Comparison of ENCODE assay signal across 24 mouse cellular contexts in the genomic region with DNA sequence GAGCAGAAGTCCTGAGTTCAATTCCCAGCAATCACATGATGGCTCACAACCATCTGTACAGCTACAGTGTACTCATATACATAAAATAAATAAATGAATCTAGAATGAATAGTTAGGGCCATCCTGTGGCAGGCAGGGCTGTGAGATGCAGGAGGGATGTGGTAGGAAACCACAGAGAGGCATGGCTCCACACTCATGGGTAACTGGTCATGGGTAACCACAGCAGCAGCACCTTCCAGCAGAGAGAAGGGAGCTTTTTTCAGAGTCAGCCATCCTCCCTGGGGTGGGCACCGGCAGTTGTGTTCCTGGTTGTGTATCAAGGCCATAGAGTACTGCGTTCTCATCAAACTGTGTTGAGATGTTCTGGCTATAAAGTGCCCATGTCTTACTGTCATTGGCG. TPM values are rescaled to one million over a fixed set of nuclear protein-coding genes. Genes with fewer than 3 reads are reported as not detected.
DNase-seq lines count a peak whose midpoint lies in the region; ATAC-seq and TF ChIP-seq lines count a peak whose summit lies in the region.
"Had no signal": no experiment of that assay in that cellular context is flagged by ENCODE, and none has a peak within 500 bp of the region (broad histone marks: within the 10 kb centered on the region; RNA-seq: fewer than 3 reads in every experiment).

No protein-coding gene starts in this region.

- H3K4me2 ChIP-seq in midbrain, postnatal 0 days (ENCODE audit: low read depth, low read length, poor library complexity, severe bottlenecking): no peak overlapping the region
- no peak overlapping the region for H3K4me2 ChIP-seq in stomach, postnatal 0 days (replicated peaks; ENCODE audit: low read depth)
- H3K4me2 ChIP-seq: forebrain, embryonic 15.5 days; heart, embryonic 13.5 days; kidney, embryonic 15.5 days; liver, embryonic 12.5 days; lung, embryonic 14.5 days; midbrain, embryonic 15.5 days; neural tube, embryonic 13.5 days had no signal

- TF ChIP-seq CTCF in midbrain, postnatal 0 days (IDR thresholded peaks at IDR 0.05): no peak
- no peak for TF ChIP-seq CTCF in stomach, postnatal 0 days (IDR thresholded peaks at IDR 0.05; ENCODE audit: low read depth)

- H3K4me1 ChIP-seq in midbrain, postnatal 0 days (ENCODE audit: insufficient read depth, low read length): no peaks in the 10 kb centered on the region
- H3K4me1 ChIP-seq in stomach, postnatal 0 days (replicated peaks; ENCODE audit: control insufficient read depth, insufficient read depth): no peaks in the 10 kb centered on the region
- H3K4me1 ChIP-seq: forebrain, embryonic 15.5 days; heart, embryonic 13.5 days; hindbrain, embryonic 10.5 days; liver, embryonic 12.5 days; midbrain, embryonic 15.5 days; neural tube, embryonic 13.5 days had no signal

- H3K4me3 ChIP-seq in midbrain, postnatal 0 days (ENCODE audit: low read depth, low read length): no peak overlapping the region
- H3K4me3 ChIP-seq in stomach, postnatal 0 days (ENCODE audit: low read depth, low read length): no peak overlapping the region
- H3K4me3 ChIP-seq: embryonic facial prominence, embryonic 10.5 days; forebrain, embryonic 15.5 days; heart, embryonic 13.5 days; hindbrain, embryonic 10.5 days; kidney, embryonic 15.5 days; liver, embryonic 12.5 days; midbrain, embryonic 15.5 days; neural tube, embryonic 13.5 days had no signal

- no peaks in the 10 kb centered on the region for H3K9me3 ChIP-seq in midbrain, postnatal 0 days (ENCODE audit: low read length)
- no peaks in the 10 kb centered on the region for H3K9me3 ChIP-seq in stomach, postnatal 0 days (ENCODE audit: control insufficient read depth, low read length)
- H3K9me3 ChIP-seq: embryonic facial prominence, embryonic 10.5 days; forebrain, embryonic 15.5 days; heart, embryonic 13.5 days; hindbrain, embryonic 10.5 days; kidney, embryonic 15.5 days; liver, embryonic 12.5 days; midbrain, embryonic 15.5 days; neural tube, embryonic 13.5 days had no signal

- TF ChIP-seq EP300 in stomach, postnatal 0 days (optimal IDR thresholded peaks at IDR 0.05): no peak

- no peaks in the 10 kb centered on the region; the same call in 1 of the 2 replicates for H3K27me3 ChIP-seq in midbrain, postnatal 0 days (ENCODE audit: insufficient read depth, low read length)
- no peaks in the 10 kb centered on the region for H3K27me3 ChIP-seq in stomach, postnatal 0 days (ENCODE audit: control insufficient read depth, insufficient read depth, low read length)
- H3K27me3 ChIP-seq: forebrain, embryonic 15.5 days; heart, embryonic 13.5 days; kidney, embryonic 15.5 days; liver, embryonic 12.5 days; midbrain, embryonic 15.5 days; neural tube, embryonic 13.5 days had no signal

- no peak overlapping the region for H3K27ac ChIP-seq in midbrain, postnatal 0 days (ENCODE audit: low read depth, low read length)
- H3K27ac ChIP-seq in stomach, postnatal 0 days (replicated peaks): no peak overlapping the region
- H3K27ac ChIP-seq: embryonic facial prominence, embryonic 10.5 days; forebrain, embryonic 15.5 days; heart, embryonic 13.5 days; hindbrain, embryonic 10.5 days; kidney, embryonic 15.5 days; liver, embryonic 12.5 days; macrophage; midbrain, embryonic 15.5 days; neural tube, embryonic 13.5 days had no signal

- DNase-seq in B cell, adult 2 months: peak; percentile 26 to 36
- DNase-seq in thymus, postnatal 10 days (ENCODE audit: low spot score in 2 of 2): peak; percentile 21 to 24
- no peak for DNase-seq in midbrain, postnatal 0 days (ENCODE audit: low spot score)
- no peak for DNase-seq in ovary, postnatal 14 days (ENCODE audit: low spot score)
- no peak for DNase-seq in stomach, postnatal 0 days (ENCODE audit: low spot score)
- DNase-seq: adrenal gland, adult 2 months; cerebellum, postnatal 36 days; lung, embryonic 14.5 days; right cerebral cortex, postnatal 25 days had no signal

- H3K36me3 ChIP-seq in midbrain, postnatal 0 days (ENCODE audit: insufficient read depth, low read length): no peaks in the 10 kb centered on the region
- H3K36me3 ChIP-seq in stomach, postnatal 0 days (ENCODE audit: control insufficient read depth, insufficient read depth, low read length): no peaks in the 10 kb centered on the region
- H3K36me3 ChIP-seq: embryonic facial prominence, embryonic 10.5 days; forebrain, embryonic 15.5 days; heart, embryonic 13.5 days; hindbrain, embryonic 10.5 days; kidney, embryonic 15.5 days; liver, embryonic 12.5 days; midbrain, embryonic 15.5 days; neural tube, embryonic 13.5 days had no signal

- no peak overlapping the region for H3K9ac ChIP-seq in midbrain, postnatal 0 days (replicated peaks; ENCODE audit: low read length, poor library complexity, severe bottlenecking)
- H3K9ac ChIP-seq in stomach, postnatal 0 days (ENCODE audit: low read length): no peak overlapping the region
- H3K9ac ChIP-seq: forebrain, embryonic 15.5 days; heart, embryonic 13.5 days; kidney, embryonic 15.5 days; liver, embryonic 12.5 days; lung, embryonic 14.5 days; midbrain, embryonic 15.5 days; neural tube, embryonic 13.5 days had no signal

- ATAC-seq in activated CD4-positive, CD25-positive, alpha-beta regulatory T cell, adult 4 months: peak; percentile 98
- peak; percentile 91 for ATAC-seq in megakaryocyte progenitor cell, adult 5-6 weeks (replicated peaks; ENCODE audit: poor library complexity)
- ATAC-seq in midbrain, postnatal 0 days (ENCODE audit: low FRiP score): no peak
- ATAC-seq in frontal cortex, adult (ENCODE audit: low TSS enrichment): no peak
- no peak for ATAC-seq in stomach, postnatal 0 days (ENCODE audit: low FRiP score, low TSS enrichment)
- ATAC-seq: forebrain, embryonic 15.5 days; liver, embryonic 12.5 days; midbrain, embryonic 15.5 days had no signal

- 88% methylated on average over 3 of the region's 3 CpGs for WGBS in midbrain, postnatal 0 days
- 80% methylated on average over 3 of the region's 3 CpGs for WGBS in stomach, postnatal 0 days

RNA-seq across cellular contexts. Expression of a gene that starts 2.1 kb away (rescaled TPM):
- polyA plus RNA-seq in activated CD4-positive, CD25-positive, alpha-beta regulatory T cell, adult 4 months (2017; shearing (Covaris generic)): under 1 TPM; 0.19 to 0.40 TPM
- total RNA-seq in megakaryocyte progenitor cell, adult 5-6 weeks (2015): not detected in 2 replicates
- total RNA-seq in megakaryocyte progenitor cell, adult 5-6 weeks (2017): not detected in 2 replicates
- 0.19 TPM in 1 of 2 replicates, not detected in the other for total RNA-seq in midbrain, postnatal 0 days (2014; rRNA removed)
- 0.28 and 0.36 TPM in 2 replicates for polyA plus RNA-seq in midbrain, postnatal 0 days (2015; fragmentation: Nextera tagmentation; extraction: Ambion mirVana)
- polyA plus RNA-seq in stomach, postnatal 0 days (2015; fragmentation: Nextera tagmentation; extraction: Ambion mirVana): 27.4 and 30.5 TPM in 2 replicates
- total RNA-seq: adrenal gland, adult 2 months; left cerebral cortex, adult 18-20 months; MEL had no signal
- polyA plus RNA-seq: limb, embryonic 11.5 days; macrophage had no signal

RNA-seq across cellular contexts. Expression of a gene that starts 7.2 kb away (rescaled TPM):
- polyA plus RNA-seq in activated CD4-positive, CD25-positive, alpha-beta regulatory T cell, adult 4 months (2017; shearing (Covaris generic)): 10 to 100 TPM; 23.3 to 29.6 TPM
- 10.6 and 12.2 TPM in 2 replicates for total RNA-seq in megakaryocyte progenitor cell, adult 5-6 weeks (2015)
- total RNA-seq in megakaryocyte progenitor cell, adult 5-6 weeks (2017): 13.5 and 27.0 TPM in 2 replicates
- 19.1 and 26.1 TPM in 2 replicates for total RNA-seq in midbrain, postnatal 0 days (2014; rRNA removed)
- polyA plus RNA-seq in midbrain, postnatal 0 days (2015; fragmentation: Nextera tagmentation; extraction: Ambion mirVana): 34.4 and 41.4 TPM in 2 replicates
- polyA plus RNA-seq in stomach, postnatal 0 days (2015; fragmentation: Nextera tagmentation; extraction: Ambion mirVana): 17.8 and 19.4 TPM in 2 replicates

RNA-seq across cellular contexts. Expression of a gene that starts 50.0 kb away (rescaled TPM):
- polyA plus RNA-seq in activated CD4-positive, CD25-positive, alpha-beta regulatory T cell, adult 4 months (2017; shearing (Covaris generic)): 10 to 100 TPM in 1 of 2 experiments, 1 to 10 TPM in 1; 9.8 to 12.4 TPM
- total RNA-seq in megakaryocyte progenitor cell, adult 5-6 weeks (2015): 12.9 and 15.2 TPM in 2 replicates
- 12.3 and 25.9 TPM in 2 replicates for total RNA-seq in megakaryocyte progenitor cell, adult 5-6 weeks (2017)
- 15.0 and 22.9 TPM in 2 replicates for total RNA-seq in midbrain, postnatal 0 days (2014; rRNA removed)
- 24.1 and 29.0 TPM in 2 replicates for polyA plus RNA-seq in midbrain, postnatal 0 days (2015; fragmentation: Nextera tagmentation; extraction: Ambion mirVana)
- 10.0 and 11.1 TPM in 2 replicates for polyA plus RNA-seq in stomach, postnatal 0 days (2015; fragmentation: Nextera tagmentation; extraction: Ambion mirVana)

Comparison
In these comparisons a context has a peak if more than half of its experiments do, and no peak if none do; other contexts are left out.
1. DNase-seq: peak in B cell, adult 2 months (2 of 2) and thymus, postnatal 10 days (2 of 2); none in midbrain, postnatal 0 days (single experiment), ovary, postnatal 14 days (single experiment) and stomach, postnatal 0 days (single experiment).
2. ATAC-seq: peak in activated CD4-positive, CD25-positive, alpha-beta regulatory T cell, adult 4 months (single experiment) and megakaryocyte progenitor cell, adult 5-6 weeks (single experiment); none in midbrain, postnatal 0 days (single experiment), frontal cortex, adult (single experiment) and stomach, postnatal 0 days (single experiment).
3. RNA of a gene that starts 2.1 kb away (polyA plus RNA-seq): 27.4 to 30.5 TPM in stomach, postnatal 0 days; 0.19 to 0.40 TPM in activated CD4-positive, CD25-positive, alpha-beta regulatory T cell, adult 4 months and 0.28 to 0.36 TPM in midbrain, postnatal 0 days; every median in the first group is over 10 times any median in the second.